ENCODE assay signal across 18 mouse cellular contexts in the genomic region with DNA sequence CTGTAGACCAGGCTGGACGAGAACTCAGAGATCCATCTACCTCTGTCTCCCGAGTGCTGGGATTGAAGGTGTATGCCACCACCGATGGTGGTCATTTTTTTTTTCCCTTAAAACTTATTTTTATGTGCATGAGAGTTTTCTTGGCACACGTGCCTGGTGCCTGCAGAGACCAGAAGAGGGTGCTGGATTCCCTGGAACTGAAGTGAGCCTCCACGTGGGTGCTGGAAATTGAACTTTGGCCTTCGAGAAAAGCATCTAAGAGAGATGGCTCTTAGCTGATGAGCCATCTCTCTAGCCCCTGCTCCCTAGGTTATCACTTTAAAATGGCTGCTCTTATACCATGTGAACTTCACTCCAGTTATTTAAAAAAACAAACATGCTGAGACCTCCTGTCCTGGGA. TPM values are rescaled to one million over a fixed set of nuclear protein-coding genes. Genes with fewer than 3 reads are reported as not detected.
DNase-seq lines count a peak whose midpoint lies in the region; TF ChIP-seq lines count a peak whose summit lies in the region.
"Had no signal": no experiment of that assay in that cellular context is flagged by ENCODE, and none has a peak within 500 bp of the region (broad histone marks: within the 10 kb centered on the region; RNA-seq: fewer than 3 reads in every experiment).

No protein-coding gene starts in this region.

- H3K27me3 ChIP-seq in kidney, adult 2 months (replicated peaks; ENCODE audit: control insufficient read depth, insufficient read depth, low read length): no peaks in the 10 kb centered on the region
- H3K27me3 ChIP-seq: embryonic facial prominence, embryonic 12.5 days; forebrain, embryonic 15.5 days had no signal

- no peak overlapping the region for H3K4me3 ChIP-seq in gastrocnemius, adult 2 months
- H3K4me3 ChIP-seq in kidney, adult 2 months (ENCODE audit: insufficient read depth, low read depth, low read length): no peak overlapping the region
- no peak overlapping the region for H3K4me3 ChIP-seq in layer of hippocampus, adult 2 months
- H3K4me3 ChIP-seq: embryonic facial prominence, embryonic 12.5 days; forebrain, embryonic 15.5 days; heart, embryonic 13.5 days had no signal

- H3K27ac ChIP-seq in gastrocnemius, adult 2 months: no peak overlapping the region
- H3K27ac ChIP-seq in kidney, adult 2 months (ENCODE audit: insufficient read depth, low read depth, low read length): no peak overlapping the region
- no peak overlapping the region for H3K27ac ChIP-seq in layer of hippocampus, adult 2 months
- H3K27ac ChIP-seq: embryonic facial prominence, embryonic 12.5 days; forebrain, embryonic 15.5 days; heart, embryonic 13.5 days had no signal

- peak; percentile 7; the same call in 1 of the 2 replicates for TF ChIP-seq CTCF in gastrocnemius, adult 2 months (IDR thresholded peaks at IDR 0.05)
- TF ChIP-seq CTCF in kidney, adult 2 months (conservative IDR thresholded peaks at IDR 0.05; ENCODE audit: insufficient read depth, insufficient read length, low read depth, low read length): no peak; the same call in 1 of the 2 replicates
- peak; percentile 24; the same call in 1 of the 2 replicates for TF ChIP-seq CTCF in layer of hippocampus, adult 2 months (conservative IDR thresholded peaks at IDR 0.05)

- WGBS in kidney, adult 2 months: 58% methylated on average over 6 of the region's 6 CpGs

- no peak for DNase-seq in gastrocnemius, adult 2 months
- DNase-seq in gastrocnemius, postnatal 14 days: no peak
- peak; percentile 78 for DNase-seq in kidney, adult 2 months
- no peak for DNase-seq in kidney, postnatal 4 days
- no peak for DNase-seq in layer of hippocampus, adult 2 months (ENCODE audit: low spot score in 2 of 2)
- DNase-seq in layer of hippocampus, adult 18-20 months (ENCODE audit: low spot score in 2 of 2): no peak
- no peak for DNase-seq in cerebellum, adult 11 months
- DNase-seq: adrenal gland, postnatal 10 days; B cell, adult 2 months; cerebellum, adult 11-12 months; cerebellum, adult 9-10 months; cerebellum, postnatal 25 days; gastrocnemius, postnatal 25 days; heart, postnatal 36 days had no signal

- no peaks in the 10 kb centered on the region for H3K36me3 ChIP-seq in kidney, adult 2 months (ENCODE audit: control insufficient read depth, insufficient read depth, low read length)
- H3K36me3 ChIP-seq: embryonic facial prominence, embryonic 12.5 days; forebrain, embryonic 15.5 days; G1E; heart, embryonic 13.5 days had no signal

- peaks cover 8% of the 10 kb centered on the region; the same call in 1 of the 2 replicates for H3K4me1 ChIP-seq in kidney, adult 2 months (ENCODE audit: control insufficient read depth, insufficient read depth, low read length)
- H3K4me1 ChIP-seq: embryonic facial prominence, embryonic 12.5 days; heart, embryonic 13.5 days had no signal

- no peak for TF ChIP-seq POLR2A in kidney, adult 2 months (IDR thresholded peaks at IDR 0.05; ENCODE audit: low read depth, low read length)

- intact Hi-C loops in gastrocnemius, adult 2 months (cut with DNase I): no loop called here
- intact Hi-C loops in gastrocnemius, postnatal 14 days (cut with DNase I; ENCODE audit: low total_unique reads): loop anchor here (5.0 kb wide), 1 partner anchor 82 kb away; a partner anchor contains a TSS

RNA-seq across cellular contexts. Expression of a gene that starts 26.8 kb away (rescaled TPM):
- 10 to 100 TPM; 23.9 to 27.6 TPM for total RNA-seq in gastrocnemius, adult 2 months (2021)
- total RNA-seq in gastrocnemius, postnatal 14 days (2021): 10 to 100 TPM; 21.0 to 21.2 TPM
- polyA plus RNA-seq in kidney, adult 2 months (2012; rRNA removed): 58.7 and 68.2 TPM in 2 replicates
- 10 to 100 TPM; 33.9 to 35.9 TPM for total RNA-seq in layer of hippocampus, adult 2 months (2021)
- 10 to 100 TPM; 36.6 to 37.1 TPM for total RNA-seq in layer of hippocampus, adult 18-20 months (2021)

RNA-seq across cellular contexts. Expression of a gene that starts 39.4 kb away (rescaled TPM):
- 10 to 100 TPM; 26.5 to 30.0 TPM for total RNA-seq in gastrocnemius, adult 2 months (2021)
- total RNA-seq in gastrocnemius, postnatal 14 days (2021): 10 to 100 TPM; 16.7 to 20.3 TPM
- polyA plus RNA-seq in kidney, adult 2 months (2012; rRNA removed): 8.4 and 8.8 TPM in 2 replicates
- total RNA-seq in layer of hippocampus, adult 2 months (2021): 100 to 1,000 TPM; 170 to 183 TPM
- 100 to 1,000 TPM; 163 to 201 TPM for total RNA-seq in layer of hippocampus, adult 18-20 months (2021)

Comparison
In these comparisons a context has a peak if more than half of its experiments do, and no peak if none do; other contexts are left out.
1. RNA of a gene that starts 39.4 kb away (total RNA-seq): 163 to 201 TPM in layer of hippocampus, adult 18-20 months and 170 to 183 TPM in layer of hippocampus, adult 2 months; 26.5 to 30.0 TPM in gastrocnemius, adult 2 months and 16.7 to 20.3 TPM in gastrocnemius, postnatal 14 days; every median in the first group is over 4 times any median in the second.